Mouse (Mus musculus) kidney, adult 10 weeks (tissue): ENCODE data around the gene Exoc6. TPM values are rescaled to one million over a fixed set of nuclear protein-coding genes. Genes with fewer than 3 reads are reported as not detected.

Source experiments
- polyA plus RNA-seq: library from polyadenylated mRNA; stranded (reverse); fragments of 350-450 nt; fragmentation: Illumina TruSeq; extraction: RNeasy Lipid Tissue Mini Kit (QIAGEN cat#74804); gene quantifications from one replicate; pipeline ENCODE4 v1.2.3, GENCODE M21; 2014; ENCODE audit warnings: low read depth, low replicate concordance

Gene Exoc6
- 139 TPM for polyA plus RNA-seq

DNA sequence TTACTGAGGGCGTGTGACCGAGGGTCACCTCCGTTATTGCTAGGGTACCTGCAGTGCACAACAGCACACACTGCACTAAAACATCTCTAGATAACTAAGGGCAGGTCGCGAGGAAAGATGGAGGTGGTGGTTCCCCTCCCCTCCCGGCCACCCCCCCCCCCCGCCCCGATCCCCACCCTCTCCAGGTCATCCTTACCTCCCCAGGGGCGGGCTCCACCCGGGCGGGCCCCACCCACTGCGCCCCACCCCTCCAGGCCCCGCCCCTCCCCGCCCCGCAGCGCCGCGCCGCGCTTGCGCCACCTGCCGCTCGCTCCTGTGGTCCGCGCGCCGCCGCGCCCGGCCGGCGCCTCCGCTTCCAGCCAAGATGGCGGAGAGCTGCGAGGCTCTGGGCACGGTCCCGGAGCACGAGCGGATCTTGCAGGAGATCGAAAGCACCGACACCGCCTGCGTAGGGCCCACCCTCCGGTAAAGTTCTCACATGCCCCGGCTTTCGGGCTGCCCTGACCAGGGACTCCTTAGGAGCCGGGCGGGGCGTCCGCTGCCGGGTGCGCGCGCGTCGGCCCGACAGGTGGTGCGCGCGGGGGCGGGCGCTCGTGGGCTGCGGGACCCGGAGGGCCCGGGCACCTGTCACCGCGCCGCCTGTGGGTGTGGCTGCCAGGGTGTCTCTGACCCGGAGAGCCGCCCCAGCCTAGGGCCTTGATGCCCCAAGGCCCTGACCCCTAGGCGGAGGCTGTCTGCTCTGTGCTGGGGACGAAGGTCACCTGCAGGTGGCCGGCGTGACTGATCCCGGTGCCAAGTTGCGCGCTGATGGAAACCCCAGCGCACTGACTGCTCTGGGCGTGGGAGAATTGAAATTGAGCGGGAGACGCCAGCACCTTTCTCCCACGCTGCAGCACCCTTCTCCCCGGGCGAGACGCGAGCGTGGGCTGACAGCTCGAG, at the start of gene Exoc6:
Gene Exoc6 (plus strand): TSS at position 318 of the 939 bp plus-strand sequence.

DNA sequence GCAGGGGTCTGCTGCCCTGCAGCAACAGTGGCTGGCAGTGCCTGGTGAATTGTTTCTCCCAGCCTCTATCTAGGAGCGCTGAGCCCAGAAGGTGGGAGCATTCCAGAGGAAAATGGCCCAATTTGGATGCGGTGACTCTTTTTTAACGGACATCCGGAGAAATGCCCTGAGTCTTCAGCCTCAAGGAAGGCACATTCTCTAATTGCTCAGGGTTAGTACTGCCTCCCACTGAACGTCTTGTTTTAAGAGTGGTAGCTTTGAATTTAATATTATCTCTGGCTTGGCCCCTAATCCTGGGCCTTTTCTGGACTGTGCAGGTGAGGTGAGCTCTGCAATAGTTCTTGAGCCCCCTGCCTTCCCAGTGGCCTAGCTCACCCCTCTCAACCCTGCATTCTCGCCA, 135.1 kb downstream of the Exoc6 start, which contains the start of gene Cyp26c1:
Gene Cyp26c1 (plus strand): TSS at position 301 of the 400 bp plus-strand sequence.

DNA sequence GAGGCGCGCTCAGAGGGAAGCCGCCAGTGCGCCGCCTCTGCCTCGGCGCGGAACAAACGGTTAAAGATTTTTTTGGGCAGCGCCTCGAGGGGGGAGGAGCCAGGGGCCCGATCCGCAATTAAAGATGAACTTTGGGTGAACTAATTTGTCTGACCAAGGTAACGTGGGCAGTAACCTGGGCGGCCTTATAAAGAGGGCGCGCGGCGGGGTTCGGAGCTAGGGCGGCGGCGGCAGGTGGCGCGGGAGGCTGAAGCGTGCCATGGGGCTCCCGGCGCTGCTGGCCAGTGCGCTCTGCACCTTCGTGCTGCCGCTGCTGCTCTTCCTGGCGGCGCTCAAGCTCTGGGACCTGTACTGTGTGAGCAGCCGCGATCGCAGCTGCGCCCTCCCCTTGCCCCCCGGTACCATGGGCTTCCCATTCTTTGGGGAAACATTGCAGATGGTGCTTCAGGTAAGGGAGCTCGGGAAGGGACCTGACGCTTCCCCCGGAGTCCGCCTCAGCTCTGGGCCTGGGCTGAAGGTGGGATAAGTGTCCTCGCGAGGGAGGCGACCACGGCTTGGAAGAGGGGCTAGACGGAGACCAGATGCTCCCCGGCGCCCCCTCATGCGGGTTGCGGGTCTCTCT, 147.5 kb downstream of the Exoc6 start, which contains the start of gene Cyp26a1:
Gene Cyp26a1 (plus strand): TSS at position 148 of the 622 bp plus-strand sequence.

Other genes with a start within 250 kb of the Exoc6 start
- gene Ide, start 212.6 kb upstream of the Exoc6 start, polyA plus RNA-seq: 79.6 TPM
- gene Kif11, start 174.0 kb upstream of the Exoc6 start, polyA plus RNA-seq: 1.3 TPM
- gene Hhex, start 115.6 kb upstream of the Exoc6 start, polyA plus RNA-seq: 6.3 TPM
- not detected for gene Cyp26c1, start 135.2 kb downstream of the Exoc6 start, polyA plus RNA-seq
- 0.32 TPM for gene Cyp26a1, start 147.4 kb downstream of the Exoc6 start, polyA plus RNA-seq